Mouse (Mus musculus) heart, embryonic 15.5 days (tissue): ENCODE data around the gene Camk2b. TPM values are rescaled to one million over a fixed set of nuclear protein-coding genes. Genes with fewer than 3 reads are reported as not detected.

Experiments
- ATAC-seq: fragments of 200-750 bp; cut with Nextera tagmentation; replicated peaks from 2 replicates; pipeline ENCODE4 v1.8.0; 2017; ENCODE audit warnings: low read depth, moderate TSS enrichment; ENCODE audit not compliant: insufficient number of reproducible peaks, insufficient read depth, low FRiP score
- H3K27ac ChIP-seq: fragments of 300-500 bp; sonication (generic); 2 replicates; pipeline ENCODE4 v1.5.1; 2015; ENCODE audit warnings: mild to moderate bottlenecking, inconsistent platforms
- H3K27me3 ChIP-seq: fragments of 300-500 bp; sonication (generic); 2 replicates; pipeline ENCODE4 v1.6.1; 2015; ENCODE audit warnings: inconsistent platforms
- H3K36me3 ChIP-seq: fragments of 300-500 bp; sonication (generic); 2 replicates; pipeline ENCODE4 v1.6.1; 2015; ENCODE audit warnings: mild to moderate bottlenecking, inconsistent platforms
- H3K4me1 ChIP-seq: fragments of 300-500 bp; sonication (generic); replicated peaks from 2 replicates; pipeline ENCODE4 v1.6.1; 2015; ENCODE audit warnings: inconsistent platforms
- H3K4me2 ChIP-seq: fragments of 300-500 bp; sonication (generic); 2 replicates; pipeline ENCODE4 v1.6.1; 2015; ENCODE audit warnings: inconsistent platforms, mild to moderate bottlenecking, moderate library complexity
- H3K4me3 ChIP-seq: fragments of 300-500 bp; sonication (generic); 2 replicates; pipeline ENCODE4 v1.5.1; 2015; ENCODE audit warnings: mild to moderate bottlenecking, inconsistent platforms
- H3K9ac ChIP-seq: fragments of 300-500 bp; sonication (generic); 2 replicates; pipeline ENCODE4 v1.6.1; 2015; ENCODE audit warnings: mild to moderate bottlenecking, inconsistent platforms
- H3K9me3 ChIP-seq: fragments of 300-500 bp; sonication (generic); replicated peaks from 2 replicates; pipeline ENCODE4 v1.6.1; 2016; ENCODE audit warnings: inconsistent platforms
- WGBS: fragments of 180-500 bp; shearing (Covaris S2); methylation state at CpG from one replicate; pipeline ENCODE4 v1.1.7; 2015; ENCODE audit warnings: mixed read lengths; 5-methylcytosine and 5-hydroxymethylcytosine counted together
- polyA plus RNA-seq: library from polyadenylated mRNA; unstranded; fragments of >200 nt; fragmentation: Nextera tagmentation; extraction: Ambion mirVana; gene quantifications from 2 replicates; pipeline ENCODE4 v1.2.1, GENCODE M21; 2015

Camk2b gene
- polyA plus RNA-seq, 1 experiment from 2014 or later = 2.8 TPM

- Histone ChIP-seq H3K4me3 (no peak overlapping the region), H3K27me3 (no peaks in the 10 kb centered on the region), H3K9ac (no peak overlapping the region), H3K27ac (no peak overlapping the region), H3K4me2 (no peak overlapping the region), H3K9me3 (no peaks in the 10 kb centered on the region), H3K36me3 (no peaks in the 10 kb centered on the region), H3K4me1 (no peaks in the 10 kb centered on the region)
- no peak for ATAC-seq
- 80% methylated on average over 7 of the region's 7 CpGs for WGBS
Measured at GRCm38 (mm10) chr11:5979088-5979487, 87.1 kb downstream of the Camk2b start.

- no peaks in the 10 kb centered on the region; the same call in 1 of the 2 replicates for H3K4me1 ChIP-seq
- no peak overlapping the region for H3K4me2 ChIP-seq
- no peak overlapping the region for H3K9ac ChIP-seq
- 10% methylated on average over 9 of the region's 9 CpGs for WGBS
- no peaks in the 10 kb centered on the region for H3K9me3 ChIP-seq
- no peak overlapping the region for H3K4me3 ChIP-seq
- H3K36me3 ChIP-seq = no peaks in the 10 kb centered on the region
- H3K27ac ChIP-seq = no peak overlapping the region
- ATAC-seq = no peak
- H3K27me3 ChIP-seq = no peaks in the 10 kb centered on the region
Measured at GRCm38 (mm10) chr11:5976106-5976505, 90.1 kb downstream of the Camk2b start.

GRCm38 (mm10) chr11:5975068-5975467 lies 91.1 kb downstream of the Camk2b start:
- Histone ChIP-seq H3K4me1 (no peaks in the 10 kb centered on the region; the same call in 1 of the 2 replicates), H3K9me3 (no peaks in the 10 kb centered on the region), H3K9ac (no peak overlapping the region), H3K4me2 (no peak overlapping the region), H3K27me3 (no peaks in the 10 kb centered on the region), H3K4me3 (no peak overlapping the region), H3K27ac (no peak overlapping the region), H3K36me3 (no peaks in the 10 kb centered on the region)
- ATAC-seq = no peak
- 69% methylated on average over 2 of the region's 2 CpGs for WGBS

GRCm38 (mm10) chr11:5974053-5974452 lies 92.1 kb downstream of the Camk2b start:
- H3K4me3 ChIP-seq = no peak overlapping the region
- H3K9ac ChIP-seq = no peak overlapping the region
- WGBS = 57% methylated on average over 6 of the region's 6 CpGs
- no peaks in the 10 kb centered on the region for H3K9me3 ChIP-seq
- no peaks in the 10 kb centered on the region for H3K27me3 ChIP-seq
- ATAC-seq = no peak
- no peaks in the 10 kb centered on the region for H3K36me3 ChIP-seq
- no peak overlapping the region for H3K27ac ChIP-seq
- no peak overlapping the region for H3K4me2 ChIP-seq
- H3K4me1 ChIP-seq = no peaks in the 10 kb centered on the region; the same call in 1 of the 2 replicates

GRCm38 (mm10) chr11:5973151-5973550 lies 93.0 kb downstream of the Camk2b start:
- Histone ChIP-seq H3K9ac (no peak overlapping the region), H3K9me3 (no peaks in the 10 kb centered on the region), H3K4me2 (no peak overlapping the region), H3K36me3 (peaks cover 3% of the 10 kb centered on the region; the same call in 1 of the 2 replicates), H3K4me3 (no peak overlapping the region), H3K27ac (no peak overlapping the region), H3K27me3 (no peaks in the 10 kb centered on the region), H3K4me1 (no peaks in the 10 kb centered on the region; the same call in 1 of the 2 replicates)
- 37% methylated on average over 7 of the region's 7 CpGs for WGBS
- no peak for ATAC-seq

- Histone ChIP-seq H3K9ac (no peak overlapping the region), H3K27ac (no peak overlapping the region), H3K4me1 (no peaks in the 10 kb centered on the region; the same call in 1 of the 2 replicates), H3K9me3 (no peaks in the 10 kb centered on the region), H3K27me3 (no peaks in the 10 kb centered on the region), H3K4me2 (no peak overlapping the region), H3K36me3 (peaks cover 20% of the 10 kb centered on the region; the same call in 1 of the 2 replicates), H3K4me3 (no peak overlapping the region)
- 60% methylated on average over 7 of the region's 7 CpGs for WGBS
- no peak for ATAC-seq
Measured at GRCm38 (mm10) chr11:5971202-5971601, 95.0 kb downstream of the Camk2b start.

GRCm38 (mm10) chr11:5968223-5968622 lies 97.9 kb downstream of the Camk2b start:
- no peaks in the 10 kb centered on the region; the same call in 1 of the 2 replicates for H3K4me1 ChIP-seq
- H3K36me3 ChIP-seq = peaks cover 49% of the 10 kb centered on the region
- H3K9me3 ChIP-seq = no peaks in the 10 kb centered on the region
- no peak overlapping the region for H3K4me2 ChIP-seq
- H3K27me3 ChIP-seq = no peaks in the 10 kb centered on the region
- H3K27ac ChIP-seq = no peak overlapping the region
- H3K4me3 ChIP-seq = no peak overlapping the region
- WGBS = 59% methylated on average over 6 of the region's 6 CpGs
- no peak for ATAC-seq
- no peak overlapping the region for H3K9ac ChIP-seq

- Histone ChIP-seq H3K36me3 (peaks cover 63% of the 10 kb centered on the region), H3K4me3 (no peak overlapping the region), H3K9me3 (no peaks in the 10 kb centered on the region), H3K9ac (no peak overlapping the region), H3K27ac (no peak overlapping the region), H3K4me2 (no peak overlapping the region), H3K27me3 (no peaks in the 10 kb centered on the region), H3K4me1 (no peaks in the 10 kb centered on the region)
- no peak for ATAC-seq
- WGBS = 84% methylated on average over 3 of the region's 3 CpGs
Measured at GRCm38 (mm10) chr11:5966751-5967150, 99.4 kb downstream of the Camk2b start.

- Histone ChIP-seq H3K4me1 (no peaks in the 10 kb centered on the region), H3K27ac (no peak overlapping the region), H3K36me3 (peaks cover 72% of the 10 kb centered on the region), H3K9ac (no peak overlapping the region), H3K27me3 (no peaks in the 10 kb centered on the region), H3K4me3 (no peak overlapping the region), H3K9me3 (no peaks in the 10 kb centered on the region), H3K4me2 (no peak overlapping the region)
- ATAC-seq = no peak
- WGBS = 74% methylated on average over 11 of the region's 11 CpGs
Measured at GRCm38 (mm10) chr11:5965865-5966264, 100.3 kb downstream of the Camk2b start.

- Histone ChIP-seq H3K27me3 (no peaks in the 10 kb centered on the region), H3K4me2 (no peak overlapping the region), H3K4me1 (peaks cover 19% of the 10 kb centered on the region), H3K4me3 (no peak overlapping the region), H3K27ac (no peak overlapping the region), H3K9ac (no peak overlapping the region), H3K36me3 (peaks cover 52% of the 10 kb centered on the region), H3K9me3 (no peaks in the 10 kb centered on the region)
- WGBS = 75% methylated on average over 2 of the region's 2 CpGs
- no peak for ATAC-seq
Measured at GRCm38 (mm10) chr11:5960051-5960450, 106.1 kb downstream of the Camk2b start.

GRCm38 (mm10) chr11:5955546-5956276 lies 110.5 kb downstream of the Camk2b start, which contains the start of gene Ykt6:
Gene Ykt6 (plus strand): TSS chr11:5955693.
- no peaks in the 10 kb centered on the region for H3K27me3 ChIP-seq
- H3K27ac ChIP-seq = peak within 1 kb of the TSS; percentile 96
- H3K9ac ChIP-seq = peak within 1 kb of the TSS; percentile 92
- under 1% methylated on average over 71 of the region's 71 CpGs for WGBS
- H3K36me3 ChIP-seq = peaks cover 9% of the 10 kb centered on the region; the same call in 1 of the 2 replicates
- H3K4me2 ChIP-seq = peak within 1 kb of the TSS; percentile 84
- H3K4me3 ChIP-seq = peak within 1 kb of the TSS; percentile 93
- H3K9me3 ChIP-seq = no peaks in the 10 kb centered on the region
- H3K4me1 ChIP-seq = peaks cover 38% of the 10 kb centered on the region
- ATAC-seq = peak; percentile 90
